Mouse (Mus musculus): ENCODE data around the gene Atp8a2.

Gene Atp8a2

GRCm38 (mm10) chr14:60196884-60197283 lies at the start of gene Atp8a2:
TSS of gene Atp8a2 (minus strand) at chr14:60197179.
- in situ Hi-C loops (cut with MseI, MboI) = no loop called here

GRCm38 (mm10) chr14:60238551-60238950 lies 41.6 kb upstream of the Atp8a2 start:
- in situ Hi-C loops (cut with MseI, MboI) = no loop called here

- in situ Hi-C loops (cut with MseI, MboI) = no loop called here
Observed at GRCm38 (mm10) chr14:60219886-60220285, 22.9 kb upstream of the Atp8a2 start.

- in situ Hi-C loops (cut with MseI, MboI) = no loop called here
Observed at GRCm38 (mm10) chr14:60217616-60218015, 20.6 kb upstream of the Atp8a2 start.

- in situ Hi-C loops (cut with MseI, MboI) = no loop called here
Observed at GRCm38 (mm10) chr14:60216125-60216524, 19.1 kb upstream of the Atp8a2 start.

- in situ Hi-C loops (cut with MseI, MboI) = no loop called here
Observed at GRCm38 (mm10) chr14:60215000-60215399, 18.0 kb upstream of the Atp8a2 start.

- in situ Hi-C loops (cut with MseI, MboI) = no loop called here
Observed at GRCm38 (mm10) chr14:60214040-60214439, 17.1 kb upstream of the Atp8a2 start.

- in situ Hi-C loops (cut with MseI, MboI) = loop anchor here in 1 of 2 experiments (10.0 kb wide), 1 partner anchor 64 kb away; no protein-coding TSS in a partner anchor
Observed at GRCm38 (mm10) chr14:60209166-60209565, 12.2 kb upstream of the Atp8a2 start.

- in situ Hi-C loops (cut with MseI, MboI) = loop anchor here in 1 of 2 experiments (10.0 kb wide), 1 partner anchor 60 kb away; no protein-coding TSS in a partner anchor
Observed at GRCm38 (mm10) chr14:60204993-60205392, 8.0 kb upstream of the Atp8a2 start.

GRCm38 (mm10) chr14:60195999-60196398 lies 980 bp downstream of the Atp8a2 start:
- in situ Hi-C loops (cut with MseI, MboI) = no loop called here

- in situ Hi-C loops (cut with MseI, MboI) = no loop called here
Observed at GRCm38 (mm10) chr14:60194606-60195005, 2.4 kb downstream of the Atp8a2 start.

GRCm38 (mm10) chr14:60189771-60190170 lies 7.2 kb downstream of the Atp8a2 start:
- in situ Hi-C loops (cut with MseI, MboI) = no loop called here

GRCm38 (mm10) chr14:60188201-60188825 lies 8.7 kb downstream of the Atp8a2 start:
- in situ Hi-C loops (cut with MseI, MboI) = no loop called here

- in situ Hi-C loops (cut with MseI, MboI) = no loop called here
Observed at GRCm38 (mm10) chr14:60181306-60181705, 15.7 kb downstream of the Atp8a2 start.

- in situ Hi-C loops (cut with MseI, MboI) = no loop called here
Observed at GRCm38 (mm10) chr14:60178571-60178955, 18.4 kb downstream of the Atp8a2 start.

GRCm38 (mm10) chr14:60177614-60178570 lies 19.1 kb downstream of the Atp8a2 start:
- in situ Hi-C loops (cut with MseI, MboI) = no loop called here

- in situ Hi-C loops (cut with MseI, MboI) = no loop called here
Observed at GRCm38 (mm10) chr14:60176891-60177613, 19.9 kb downstream of the Atp8a2 start.

- in situ Hi-C loops (cut with MseI, MboI) = no loop called here
Observed at GRCm38 (mm10) chr14:60176469-60176890, 20.5 kb downstream of the Atp8a2 start.

- in situ Hi-C loops (cut with MseI, MboI) = no loop called here
Observed at GRCm38 (mm10) chr14:60172286-60173055, 24.5 kb downstream of the Atp8a2 start.

- in situ Hi-C loops (cut with MseI, MboI) = no loop called here
Observed at GRCm38 (mm10) chr14:60170845-60171610, 26.0 kb downstream of the Atp8a2 start.

All from mouse trophoblast stem cell (cell line).